Mouse (Mus musculus) testis, adult 2 months (tissue): Measurements from ENCODE around the gene Qprt. TPM values are rescaled to one million over a fixed set of nuclear protein-coding genes. Genes with fewer than 3 reads are reported as not detected.

Source experiments
- H3K27ac ChIP-seq: fragments of 200-500 bp; 2 replicates; pipeline ENCODE4 v1.5.1; 2012; ENCODE audit warnings: low read depth, low read length; ENCODE audit not compliant: control insufficient read depth, insufficient read depth
- H3K27me3 ChIP-seq: fragments of 200-500 bp; 2 replicates; pipeline ENCODE4 v1.6.1; 2012; ENCODE audit warnings: mild to moderate bottlenecking, low read length, moderate library complexity; ENCODE audit not compliant: control insufficient read depth, insufficient read depth
- H3K36me3 ChIP-seq: fragments of 200-500 bp; 2 replicates; pipeline ENCODE4 v1.6.1; 2012; ENCODE audit warnings: mild to moderate bottlenecking, low read length; ENCODE audit not compliant: control insufficient read depth, insufficient read depth
- H3K4me1 ChIP-seq: fragments of 200-500 bp; 2 replicates; pipeline ENCODE4 v1.6.1; 2012; ENCODE audit warnings: low read length; ENCODE audit not compliant: control insufficient read depth, insufficient read depth
- H3K4me3 ChIP-seq: fragments of 200-500 bp; 2 replicates; pipeline ENCODE4 v1.5.1; 2012; ENCODE audit warnings: low read depth, mild to moderate bottlenecking, low read length, moderate library complexity, mixed read lengths; ENCODE audit not compliant: control insufficient read depth
- CTCF ChIP-seq: fragments of 200-500 bp; IDR thresholded peaks from 2 replicates; pipeline ENCODE4 v1.5.1; 2012; ENCODE audit warnings: low read depth, mild to moderate bottlenecking, inconsistent platforms, low read length, moderate library complexity; ENCODE audit not compliant: control insufficient read depth, insufficient read depth, insufficient replicate concordance
- POLR2A ChIP-seq: fragments of 200-500 bp; IDR thresholded peaks from 2 replicates; pipeline ENCODE4 v1.6.1; 2012; ENCODE audit warnings: low read depth, mild to moderate bottlenecking, inconsistent platforms, low read length, moderate library complexity; ENCODE audit not compliant: control insufficient read depth
- polyA plus RNA-seq: library from polyadenylated mRNA; depleted of rRNA; stranded (reverse); fragments of >200 nt; gene quantifications from 2 replicates; pipeline ENCODE4 v1.2.3, GENCODE M21; 2012

Qprt gene
- polyA plus RNA-seq, 1 experiment = 0.05 TPM

DNA sequence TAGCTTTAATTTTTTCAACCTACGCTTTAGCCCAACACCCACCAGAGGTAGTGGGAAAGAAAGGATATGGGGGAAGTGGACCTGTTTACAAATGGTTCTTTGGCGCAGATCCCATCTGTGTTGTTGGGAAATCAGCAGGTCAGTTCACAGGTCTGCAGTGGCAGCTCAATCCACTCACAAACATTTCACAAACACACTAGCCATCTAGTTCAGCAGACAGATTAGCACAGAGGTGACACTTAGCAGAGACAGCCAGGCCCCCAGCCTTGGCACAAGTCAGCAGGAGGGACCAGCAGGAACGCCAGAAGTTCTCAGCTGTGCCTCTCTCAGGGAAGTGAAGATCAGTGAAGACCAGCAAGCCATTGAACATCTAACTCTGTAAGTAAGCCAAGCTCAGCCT is 25.9 kb upstream of the Qprt start:
- TF ChIP-seq POLR2A (no peak), CTCF (no peak)

DNA sequence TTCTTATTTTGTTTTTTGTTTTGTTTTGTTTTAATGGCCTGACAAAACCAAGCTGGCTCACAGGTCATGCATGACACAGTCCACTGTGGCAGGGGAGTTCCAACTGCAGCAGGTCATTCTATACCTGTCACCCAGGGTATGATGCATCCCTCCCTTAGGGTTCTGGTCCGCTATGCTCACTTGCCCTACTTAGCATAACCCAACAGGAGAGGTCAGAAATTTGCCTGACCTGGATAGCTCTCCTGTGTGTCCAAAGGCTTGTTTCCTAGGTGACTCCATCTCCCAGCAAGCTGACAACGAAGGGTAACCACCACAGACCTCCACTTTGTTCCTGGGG is 24.2 kb upstream of the Qprt start:
- Histone ChIP-seq H3K27ac (no peak overlapping the region), H3K27me3 (no peaks in the 10 kb centered on the region), H3K4me1 (no peaks in the 10 kb centered on the region), H3K36me3 (no peaks in the 10 kb centered on the region), H3K4me3 (no peak overlapping the region)
- TF ChIP-seq POLR2A (no peak), CTCF (no peak)

More for the DNA sequence above, 25.9 kb upstream of the Qprt start:
- Histone ChIP-seq H3K4me3 (no peak overlapping the region), H3K27me3 (no peaks in the 10 kb centered on the region), H3K4me1 (no peaks in the 10 kb centered on the region), H3K27ac (no peak overlapping the region), H3K36me3 (no peaks in the 10 kb centered on the region)

DNA sequence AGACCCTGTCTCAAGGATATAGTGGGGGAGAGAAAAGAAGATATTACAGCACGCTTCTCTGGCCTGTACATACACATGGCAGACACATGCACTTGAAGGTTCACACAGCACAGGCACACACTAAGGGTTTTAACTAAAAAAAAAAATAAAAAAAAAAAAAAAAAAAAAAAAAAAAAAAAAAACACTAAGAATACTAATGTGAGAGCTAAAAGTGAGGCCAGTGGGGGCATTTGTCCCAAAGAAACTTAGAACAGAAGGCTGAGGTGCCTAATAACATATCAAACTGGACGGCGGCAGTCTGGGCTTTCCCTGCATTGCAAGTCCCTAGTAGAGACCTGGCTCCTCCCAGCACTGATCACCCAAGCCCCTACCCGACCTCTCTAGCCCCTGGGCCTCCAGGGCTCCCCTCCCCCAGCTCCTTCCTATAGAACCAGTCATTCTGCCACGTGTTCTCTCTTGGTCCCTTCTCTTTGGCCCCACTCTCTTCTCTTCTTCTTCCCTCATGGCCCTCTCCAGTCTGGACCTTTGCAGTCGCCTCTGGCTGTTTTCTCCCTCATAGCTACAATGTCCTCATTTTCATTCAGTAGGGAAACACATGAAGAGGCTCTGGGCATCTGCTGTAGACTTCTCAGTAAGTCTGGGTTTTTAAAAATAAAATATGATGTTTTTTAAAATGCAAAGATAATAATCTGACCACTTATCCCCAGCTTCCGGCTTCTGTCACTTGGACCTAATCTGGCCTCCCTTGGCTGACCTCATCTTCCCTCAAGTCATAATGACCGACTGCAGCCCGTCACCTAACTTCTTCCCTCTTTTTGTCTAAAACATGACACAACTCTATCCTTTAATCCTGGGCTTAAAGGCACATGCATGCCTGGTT is 23.6 kb upstream of the Qprt start:
- H3K27ac ChIP-seq = no peak overlapping the region
- TF ChIP-seq POLR2A (no peak), CTCF (no peak)
- H3K4me1 ChIP-seq = no peaks in the 10 kb centered on the region
- no peaks in the 10 kb centered on the region for H3K36me3 ChIP-seq
- no peak overlapping the region for H3K4me3 ChIP-seq
- no peaks in the 10 kb centered on the region for H3K27me3 ChIP-seq

DNA sequence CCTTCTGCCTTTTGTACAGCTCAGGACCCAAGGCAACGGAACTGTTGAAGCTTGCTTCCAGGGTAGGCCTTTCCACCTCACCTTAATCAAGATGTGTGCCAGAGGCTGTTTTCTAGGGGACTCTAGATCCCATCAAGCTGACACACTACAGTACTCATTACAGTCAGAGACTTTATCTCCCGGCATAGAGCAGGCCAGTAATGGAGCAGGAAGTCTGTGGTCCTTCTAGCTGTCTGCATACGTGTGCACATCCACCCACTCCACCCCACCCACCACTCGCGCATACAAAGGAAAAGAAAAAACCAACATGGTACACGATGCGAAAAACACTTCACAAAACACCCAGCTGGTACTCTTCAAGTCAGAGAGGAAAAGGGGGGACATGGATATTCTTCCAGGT is 22.4 kb upstream of the Qprt start:
- TF ChIP-seq POLR2A = no peak
- no peak for TF ChIP-seq CTCF
- H3K4me3 ChIP-seq = no peak overlapping the region
- no peaks in the 10 kb centered on the region for H3K4me1 ChIP-seq
- no peaks in the 10 kb centered on the region for H3K36me3 ChIP-seq
- no peak overlapping the region for H3K27ac ChIP-seq
- H3K27me3 ChIP-seq = no peaks in the 10 kb centered on the region

DNA sequence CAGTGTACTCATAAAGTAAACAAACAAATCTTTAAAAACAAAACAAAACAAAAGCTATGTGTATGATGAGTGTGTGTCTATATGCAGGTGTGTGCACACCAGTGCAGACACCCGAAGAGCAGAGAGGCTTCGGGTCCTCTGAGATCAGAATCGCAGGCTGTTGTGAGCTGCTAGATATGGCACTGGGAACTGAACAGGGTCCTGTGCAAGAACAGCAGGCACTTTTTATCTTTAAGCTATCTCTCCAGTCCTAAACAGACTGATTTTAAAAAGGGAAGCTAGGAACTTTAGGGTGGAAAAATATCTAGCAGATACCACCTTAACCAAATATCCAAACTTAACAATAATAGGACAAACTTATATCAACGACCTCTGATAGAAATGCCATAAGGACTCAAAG is 20.6 kb upstream of the Qprt start:
- no peaks in the 10 kb centered on the region for H3K27me3 ChIP-seq
- H3K27ac ChIP-seq = no peak overlapping the region
- no peak overlapping the region for H3K4me3 ChIP-seq
- TF ChIP-seq POLR2A = no peak
- TF ChIP-seq CTCF = no peak
- H3K4me1 ChIP-seq = no peaks in the 10 kb centered on the region
- no peaks in the 10 kb centered on the region for H3K36me3 ChIP-seq

DNA sequence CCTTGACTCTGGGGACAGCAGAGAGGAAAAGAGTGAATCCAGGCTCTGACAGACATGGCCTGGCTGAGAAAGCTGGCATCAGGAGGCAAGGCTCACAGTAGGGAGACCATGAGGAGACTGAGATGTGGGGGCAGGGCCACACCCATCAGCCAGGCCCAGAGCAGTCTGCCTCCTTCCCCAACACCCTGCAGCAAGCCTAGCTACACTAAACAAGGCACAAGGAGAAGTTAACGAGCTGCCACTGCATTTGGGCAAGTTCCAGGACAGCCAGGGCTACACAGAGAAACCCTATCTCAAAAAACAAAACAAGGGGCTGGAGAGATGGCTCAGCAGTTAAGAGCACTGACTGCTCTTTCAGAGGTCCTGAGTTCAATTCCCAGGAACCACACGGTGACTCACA is 20.2 kb upstream of the Qprt start:
- no peak for TF ChIP-seq CTCF
- TF ChIP-seq POLR2A = no peak
- Histone ChIP-seq H3K4me1 (no peaks in the 10 kb centered on the region), H3K4me3 (no peak overlapping the region), H3K27me3 (no peaks in the 10 kb centered on the region), H3K36me3 (no peaks in the 10 kb centered on the region), H3K27ac (no peak overlapping the region)

DNA sequence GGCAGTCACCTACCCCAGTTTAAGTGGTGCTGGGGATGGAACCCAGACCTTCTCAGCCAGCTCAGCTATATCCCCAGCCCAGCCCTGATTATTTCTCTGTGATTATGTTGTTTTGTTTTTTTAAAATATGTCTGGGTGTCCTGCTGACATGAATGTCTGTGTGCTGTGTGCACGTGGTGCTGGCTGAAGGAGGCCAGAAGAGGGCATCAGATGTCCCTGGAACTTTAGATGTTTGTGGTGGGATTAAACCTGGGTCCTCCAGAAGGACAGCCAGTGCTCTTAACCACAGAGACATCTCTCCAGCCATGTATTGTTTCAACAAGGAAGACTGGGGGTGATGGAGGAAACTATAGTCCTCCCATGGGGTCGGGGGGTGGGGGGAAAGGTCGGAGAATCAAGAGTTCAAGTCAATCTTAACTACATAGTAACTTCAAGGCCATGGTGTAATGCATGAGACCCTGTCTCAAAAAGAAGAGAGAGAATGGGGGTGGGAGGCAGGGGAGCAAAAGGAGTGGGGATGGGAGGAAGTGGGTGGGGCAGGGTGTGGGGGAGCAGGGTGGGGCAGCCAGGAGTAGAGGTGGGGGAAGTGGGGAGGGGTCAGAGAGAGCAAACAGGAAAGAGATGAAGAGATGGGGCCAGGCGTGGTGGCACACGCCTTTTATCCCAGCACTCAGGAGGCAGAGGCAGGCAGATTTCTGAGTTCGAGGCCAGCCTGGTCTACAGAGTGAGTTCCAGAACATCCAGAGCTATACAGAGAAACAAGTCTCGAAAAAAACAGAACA is 18.8 kb upstream of the Qprt start:
- Histone ChIP-seq H3K36me3 (no peaks in the 10 kb centered on the region), H3K4me1 (no peaks in the 10 kb centered on the region), H3K27me3 (no peaks in the 10 kb centered on the region), H3K27ac (no peak overlapping the region), H3K4me3 (no peak overlapping the region)
- no peak for TF ChIP-seq CTCF
- no peak for TF ChIP-seq POLR2A

DNA sequence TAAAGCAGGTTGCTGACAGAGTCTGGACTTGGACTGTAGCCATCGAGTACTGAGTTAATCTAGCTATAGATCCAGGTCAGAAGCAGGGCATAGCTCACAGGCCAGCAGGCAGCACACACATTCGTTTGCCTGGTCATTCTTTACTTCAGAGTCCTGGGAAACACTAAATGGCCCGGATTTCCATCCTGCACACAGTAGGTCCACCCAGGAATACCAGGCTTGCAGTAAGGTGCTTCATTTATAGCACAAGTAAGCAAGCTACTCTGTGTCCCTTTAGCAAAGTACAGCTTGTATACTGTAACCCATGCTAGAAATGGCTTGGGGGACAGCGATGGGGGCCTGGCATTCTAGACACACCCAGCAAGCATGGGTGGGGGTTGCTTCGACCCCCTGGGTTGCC is 17.5 kb upstream of the Qprt start:
- H3K27ac ChIP-seq = no peak overlapping the region
- no peaks in the 10 kb centered on the region for H3K27me3 ChIP-seq
- H3K36me3 ChIP-seq = no peaks in the 10 kb centered on the region
- H3K4me1 ChIP-seq = no peaks in the 10 kb centered on the region
- TF ChIP-seq CTCF (no peak), POLR2A (no peak)
- H3K4me3 ChIP-seq = no peak overlapping the region
